Mouse (Mus musculus) bone marrow, adult 2 months (tissue): Measurements from ENCODE around the gene Cgnl1.

Experiments used
- CTCF ChIP-seq: fragments of 200-500 bp; IDR thresholded peaks from 2 replicates; pipeline ENCODE4 v1.5.1; 2011; ENCODE audit warnings: low read length, control low read depth; ENCODE audit not compliant: control insufficient read depth, insufficient read depth
- POLR2A ChIP-seq: fragments of 200-500 bp; IDR thresholded peaks from 2 replicates; pipeline ENCODE4 v1.6.1; 2011; ENCODE audit warnings: low read depth, mild to moderate bottlenecking, control low read depth, low read length, borderline replicate concordance; ENCODE audit not compliant: control insufficient read depth

- TF ChIP-seq CTCF (no peak), POLR2A (no peak)
These were observed 14.0 kb downstream of the Cgnl1 start for GRCm38 (mm10) chr9:71757386-71757785.
